Mouse (Mus musculus) G1E (cell line): ENCODE results near the gene Krt39.

ENCODE experiments used
- CTCF ChIP-seq: IDR thresholded peaks from 2 replicates; pipeline ENCODE4 v1.5.1; 2012; ENCODE audit warnings: low read depth, low read length, inconsistent platforms, mixed read lengths
- GATA1 ChIP-seq: IDR thresholded peaks from 2 replicates; pipeline ENCODE4 v1.6.1; 2012; ENCODE audit warnings: borderline replicate concordance, low read length, inconsistent platforms, mixed read lengths
- TAL1 ChIP-seq: conservative IDR thresholded peaks from 2 replicates; pipeline ENCODE4 v1.6.1; 2012; ENCODE audit warnings: low read depth, low read length, inconsistent platforms, mixed read lengths

GRCm38 (mm10) chr11:99466316-99466715, 54.8 kb downstream of the Krt39 start:
- TF ChIP-seq TAL1 (no peak), GATA1 (no peak), CTCF (no peak)
